Mouse (Mus musculus) G1E (cell line): ENCODE measurements around the gene Nfam1. TPM values are rescaled to one million over a fixed set of nuclear protein-coding genes. Genes with fewer than 3 reads are reported as not detected.

ENCODE experiments used
- ATAC-seq: 2 replicates; pipeline ENCODE4 v1.8.0; 2016; ENCODE audit warnings: mild to moderate bottlenecking; ENCODE audit not compliant: insufficient number of reproducible peaks, poor library complexity, low FRiP score, severe bottlenecking; ENCODE audit errors: extremely low read depth
- DNase-seq: peaks from one replicate; pipeline ENCODE4 v3.0.0; 2012; ENCODE audit warnings: low spot score
- H3K27me3 ChIP-seq: 2 replicates; pipeline ENCODE4 v1.6.1; 2012; ENCODE audit warnings: mild to moderate bottlenecking, low read length, inconsistent platforms; ENCODE audit not compliant: insufficient read depth
- H3K36me3 ChIP-seq: replicated peaks from 2 replicates; pipeline ENCODE3; 2012; ENCODE audit warnings: mild to moderate bottlenecking, inconsistent platforms
- H3K4me1 ChIP-seq: 2 replicates; pipeline ENCODE4 v1.6.1; 2012; ENCODE audit warnings: low read depth, low read length, inconsistent platforms, mixed read lengths; ENCODE audit not compliant: insufficient read depth
- H3K4me3 ChIP-seq: 2 replicates; pipeline ENCODE4 v1.5.1; 2012; ENCODE audit warnings: low read depth, mild to moderate bottlenecking, inconsistent platforms, low read length, moderate library complexity, mixed read lengths
- H3K9me3 ChIP-seq: replicated peaks from 2 replicates; pipeline ENCODE4 v1.6.1; 2012; ENCODE audit warnings: inconsistent platforms
- CTCF ChIP-seq: IDR thresholded peaks from 2 replicates; pipeline ENCODE4 v1.5.1; 2012; ENCODE audit warnings: low read depth, low read length, inconsistent platforms, mixed read lengths
- GATA1 ChIP-seq: IDR thresholded peaks from 2 replicates; pipeline ENCODE4 v1.6.1; 2012; ENCODE audit warnings: borderline replicate concordance, low read length, inconsistent platforms, mixed read lengths
- GATA2 ChIP-seq: IDR thresholded peaks from 2 replicates; pipeline ENCODE4 v1.6.1; 2012; ENCODE audit warnings: low read depth, low read length, inconsistent platforms, borderline replicate concordance
- POLR2AphosphoS5 ChIP-seq: IDR thresholded peaks from 2 replicates; pipeline ENCODE4 v1.6.1; 2012; ENCODE audit warnings: low read depth, low read length, inconsistent platforms; ENCODE audit not compliant: insufficient replicate concordance
- TAL1 ChIP-seq: conservative IDR thresholded peaks from 2 replicates; pipeline ENCODE4 v1.6.1; 2012; ENCODE audit warnings: low read depth, low read length, inconsistent platforms, mixed read lengths
- polyA plus RNA-seq: library from polyadenylated mRNA; stranded (reverse); fragments of >175 nt; gene quantifications from 2 replicates; pipeline ENCODE4 v1.2.3, GENCODE M21; 2012
- total RNA-seq, 2 experiments: library from RNA; stranded (forward) in 1 of 2; stranded (reverse) in 1 of 2; fragments of 200-1000 nt in 1 of 2; fragments of >200 nt in 1 of 2; fragmentation: Nextera tagmentation in 1 of 2; gene quantifications; 2 replicates each; pipeline ENCODE4 v1.2.3; 2014 to 2017

The Nfam1 gene
- total RNA-seq (2014; fragmentation: Nextera tagmentation): not detected in 2 replicates
- total RNA-seq (2017): 0.60 and 0.81 TPM in 2 replicates
- 0.03 and 0.09 TPM in 2 replicates for polyA plus RNA-seq

- H3K9me3 ChIP-seq: no peaks in the 10 kb centered on the region
- peaks cover 16% of the 10 kb centered on the region for H3K4me1 ChIP-seq
- H3K27me3 ChIP-seq: peaks cover 30% of the 10 kb centered on the region
- DNase-seq (no peak), ATAC-seq (no peak)
- no peak for TF ChIP-seq GATA1
- no peak for TF ChIP-seq POLR2AphosphoS5
- TF ChIP-seq TAL1: no peak
- no peak for TF ChIP-seq CTCF
- no peak for TF ChIP-seq GATA2
- no peaks in the 10 kb centered on the region for H3K36me3 ChIP-seq
- H3K4me3 ChIP-seq: no peak within 1 kb of the TSS; the same call in 1 of the 2 replicates
These were observed at the start of gene Nfam1 for GRCm38 (mm10) chr15:83032981-83033541. TSS of gene Nfam1 (minus strand) at chr15:83033306.

- Histone ChIP-seq H3K27me3 (peaks cover 21% of the 10 kb centered on the region), H3K4me1 (no peaks in the 10 kb centered on the region), H3K4me3 (no peak overlapping the region), H3K9me3 (no peaks in the 10 kb centered on the region), H3K36me3 (no peaks in the 10 kb centered on the region)
- DNase-seq: no peak
- no peak for ATAC-seq
- no peak for TF ChIP-seq GATA2
- TF ChIP-seq TAL1: no peak
- no peak for TF ChIP-seq GATA1
- TF ChIP-seq CTCF: no peak
- no peak for TF ChIP-seq POLR2AphosphoS5
These were observed 42.8 kb upstream of the Nfam1 start for GRCm38 (mm10) chr15:83075607-83076525.

GRCm38 (mm10) chr15:83074179-83074578 is 41.1 kb upstream of the Nfam1 start:
- Histone ChIP-seq H3K9me3 (no peaks in the 10 kb centered on the region), H3K4me1 (no peaks in the 10 kb centered on the region), H3K4me3 (no peak overlapping the region), H3K27me3 (peaks cover 26% of the 10 kb centered on the region), H3K36me3 (no peaks in the 10 kb centered on the region)
- TF ChIP-seq TAL1: no peak
- TF ChIP-seq GATA1: no peak
- no peak for TF ChIP-seq CTCF
- TF ChIP-seq POLR2AphosphoS5: no peak
- TF ChIP-seq GATA2: no peak
- DNase-seq (no peak), ATAC-seq (no peak)

GRCm38 (mm10) chr15:83071752-83072151 is 38.6 kb upstream of the Nfam1 start:
- H3K36me3 ChIP-seq: no peaks in the 10 kb centered on the region
- peaks cover 13% of the 10 kb centered on the region for H3K27me3 ChIP-seq
- no peak overlapping the region for H3K4me3 ChIP-seq
- H3K4me1 ChIP-seq: no peaks in the 10 kb centered on the region
- ATAC-seq (no peak), DNase-seq (no peak)
- TF ChIP-seq CTCF: 0 out of 2 replicates have a peak, but pooled peaks have one; percentile 6
- no peak for TF ChIP-seq GATA2
- H3K9me3 ChIP-seq: no peaks in the 10 kb centered on the region

- H3K36me3 ChIP-seq: no peaks in the 10 kb centered on the region
- no peak overlapping the region for H3K4me3 ChIP-seq
- TF ChIP-seq GATA2 (no peak), TAL1 (no peak)
- no peaks in the 10 kb centered on the region for H3K4me1 ChIP-seq
- ATAC-seq (no peak), DNase-seq (no peak)
- H3K9me3 ChIP-seq: no peaks in the 10 kb centered on the region
- H3K27me3 ChIP-seq: peaks cover 6% of the 10 kb centered on the region
These were observed 37.8 kb upstream of the Nfam1 start for GRCm38 (mm10) chr15:83070942-83071341.

- H3K4me1 ChIP-seq: no peaks in the 10 kb centered on the region
- no peak overlapping the region for H3K4me3 ChIP-seq
These were observed 35.2 kb upstream of the Nfam1 start for GRCm38 (mm10) chr15:83068270-83068669.

More at GRCm38 (mm10) chr15:83068270-83068669, 35.2 kb upstream of the Nfam1 start:
- peaks cover 4% of the 10 kb centered on the region for H3K27me3 ChIP-seq
- DNase-seq (no peak), ATAC-seq (no peak)
- no peaks in the 10 kb centered on the region for H3K9me3 ChIP-seq
- TF ChIP-seq TAL1 (no peak), POLR2AphosphoS5 (no peak), GATA2 (no peak), GATA1 (no peak), CTCF (no peak)
- no peaks in the 10 kb centered on the region for H3K36me3 ChIP-seq
